Mouse (Mus musculus) liver, adult 2 months (tissue): ENCODE results near the gene Zfp612.

Experiments
- CTCF ChIP-seq: fragments of 200-500 bp; IDR thresholded peaks from 2 replicates; pipeline ENCODE4 v1.5.1; 2011; ENCODE audit warnings: low read depth, low read length, control low read depth
- POLR2A ChIP-seq: fragments of 200-500 bp; IDR thresholded peaks from 2 replicates; pipeline ENCODE4 v1.6.1; 2011; ENCODE audit warnings: low read length, control low read depth; ENCODE audit not compliant: insufficient read depth; ENCODE audit errors: extremely low read depth

GRCm38 (mm10) chr8:110065676-110066075, 13.9 kb upstream of the Zfp612 start:
- TF ChIP-seq POLR2A (no peak), CTCF (no peak)
